Mouse (Mus musculus) cerebellum, adult 2 months (tissue): ENCODE results near the gene Mepe. TPM values are rescaled to one million over a fixed set of nuclear protein-coding genes. Genes with fewer than 3 reads are reported as not detected.

Experiments
- DNase-seq, 2 experiments: peaks; one replicate each; pipeline ENCODE4 v3.0.0; 2021
- H3K27ac ChIP-seq: fragments of 200-500 bp; 2 replicates; pipeline ENCODE4 v1.5.1; 2012; ENCODE audit warnings: low read length, control low read depth, inconsistent platforms; ENCODE audit not compliant: insufficient read depth
- H3K27me3 ChIP-seq: fragments of 200-500 bp; 2 replicates; pipeline ENCODE4 v1.6.1; 2012; ENCODE audit warnings: inconsistent platforms, mild to moderate bottlenecking, low read length, moderate library complexity; ENCODE audit not compliant: control insufficient read depth, insufficient read depth
- H3K4me1 ChIP-seq: fragments of 200-500 bp; 2 replicates; pipeline ENCODE4 v1.6.1; 2011; ENCODE audit warnings: low read length; ENCODE audit not compliant: control insufficient read depth, insufficient read depth
- H3K4me3 ChIP-seq: fragments of 200-500 bp; replicated peaks from 2 replicates; pipeline ENCODE3; 2011; ENCODE audit warnings: mild to moderate bottlenecking, low read depth, low read length, control low read depth; ENCODE audit not compliant: insufficient read depth
- CTCF ChIP-seq: fragments of 200-500 bp; IDR thresholded peaks from 2 replicates; pipeline ENCODE4 v1.5.1; 2011; ENCODE audit warnings: low read depth, mild to moderate bottlenecking, control low read depth, low read length, moderate library complexity, borderline replicate concordance; ENCODE audit not compliant: insufficient read depth
- POLR2A ChIP-seq: fragments of 200-500 bp; IDR thresholded peaks from 2 replicates; pipeline ENCODE4 v1.6.1; 2011; ENCODE audit warnings: low read length, control low read depth, borderline replicate concordance; ENCODE audit not compliant: insufficient read depth
- WGBS: fragments of 180-500 bp; shearing (Covaris S2); methylation state at CpG from one replicate; pipeline ENCODE4 v1.1.7; 2018; 5-methylcytosine and 5-hydroxymethylcytosine counted together
- polyA plus RNA-seq: library from polyadenylated mRNA; depleted of rRNA; stranded (reverse); fragments of >200 nt; gene quantifications from 2 replicates; pipeline ENCODE4 v1.2.3, GENCODE M21; 2012

Gene Mepe
- polyA plus RNA-seq, 1 experiment, result not detected

DNA sequence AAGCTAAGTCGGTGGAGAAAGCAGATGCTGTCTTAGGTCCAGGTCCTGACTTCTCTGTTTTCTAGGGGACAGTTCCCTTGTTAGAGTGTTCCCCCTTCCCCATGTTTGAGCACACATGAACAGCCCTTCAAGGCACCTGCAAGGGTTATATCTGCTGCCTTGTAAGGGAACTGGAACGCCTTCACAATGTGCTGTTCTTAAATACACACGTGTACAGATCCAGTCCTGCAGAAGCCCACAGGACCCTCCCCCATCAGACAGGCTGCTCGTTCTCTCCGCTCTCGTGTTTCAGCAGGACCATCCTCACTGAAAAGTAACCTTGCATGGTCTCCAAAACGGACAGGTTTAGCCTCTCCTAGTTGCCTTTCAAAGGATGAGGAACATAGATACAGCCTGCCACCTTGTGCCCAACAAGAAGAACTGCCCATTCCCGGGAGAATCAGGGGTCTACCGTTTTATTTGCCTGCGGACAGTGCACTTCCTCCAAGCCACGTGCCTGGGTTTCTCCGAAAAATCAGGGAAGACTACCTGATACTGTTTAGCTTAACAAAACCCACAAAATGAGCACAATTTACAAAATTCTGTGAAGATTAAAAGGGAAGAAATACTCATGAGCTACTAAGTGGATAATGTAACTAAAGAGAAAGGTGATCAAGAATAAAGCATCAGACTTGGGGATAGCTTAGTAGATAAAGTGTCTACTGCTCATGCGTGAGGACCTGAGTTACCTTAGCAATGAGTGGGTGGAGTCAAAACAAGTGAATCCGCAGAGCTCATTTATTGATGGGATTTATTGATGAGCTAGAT lies 14.8 kb downstream of the Mepe start:
- no peak overlapping the region for H3K27ac ChIP-seq
- 21% methylated on average over 14 of the region's 14 CpGs for WGBS
- no peaks in the 10 kb centered on the region for H3K27me3 ChIP-seq
- TF ChIP-seq POLR2A, result no peak
- TF ChIP-seq CTCF, result peak; percentile 68; the same call in 1 of the 2 replicates
- peak; percentile 7 to 12 for DNase-seq
- H3K4me3 ChIP-seq, result no peak overlapping the region
- no peaks in the 10 kb centered on the region for H3K4me1 ChIP-seq

GRCm38 (mm10) chr5:104340513-104340829 lies 15.3 kb downstream of the Mepe start:
- no peak overlapping the region for H3K4me3 ChIP-seq
- WGBS, result 87% methylated on average over 3 of the region's 4 CpGs
- no peaks in the 10 kb centered on the region for H3K27me3 ChIP-seq
- H3K4me1 ChIP-seq, result no peaks in the 10 kb centered on the region
- no peak for TF ChIP-seq CTCF
- no peak for TF ChIP-seq POLR2A
- no peak for DNase-seq
- no peak overlapping the region for H3K27ac ChIP-seq

GRCm38 (mm10) chr5:104342881-104343280 lies 17.8 kb downstream of the Mepe start:
- WGBS, result 19% methylated on average over 6 of the region's 6 CpGs
- Histone ChIP-seq H3K27me3 (no peaks in the 10 kb centered on the region), H3K4me1 (no peaks in the 10 kb centered on the region), H3K4me3 (no peak overlapping the region), H3K27ac (no peak overlapping the region)
- no peak for TF ChIP-seq POLR2A
- TF ChIP-seq CTCF, result no peak
- DNase-seq, result no peak

DNA sequence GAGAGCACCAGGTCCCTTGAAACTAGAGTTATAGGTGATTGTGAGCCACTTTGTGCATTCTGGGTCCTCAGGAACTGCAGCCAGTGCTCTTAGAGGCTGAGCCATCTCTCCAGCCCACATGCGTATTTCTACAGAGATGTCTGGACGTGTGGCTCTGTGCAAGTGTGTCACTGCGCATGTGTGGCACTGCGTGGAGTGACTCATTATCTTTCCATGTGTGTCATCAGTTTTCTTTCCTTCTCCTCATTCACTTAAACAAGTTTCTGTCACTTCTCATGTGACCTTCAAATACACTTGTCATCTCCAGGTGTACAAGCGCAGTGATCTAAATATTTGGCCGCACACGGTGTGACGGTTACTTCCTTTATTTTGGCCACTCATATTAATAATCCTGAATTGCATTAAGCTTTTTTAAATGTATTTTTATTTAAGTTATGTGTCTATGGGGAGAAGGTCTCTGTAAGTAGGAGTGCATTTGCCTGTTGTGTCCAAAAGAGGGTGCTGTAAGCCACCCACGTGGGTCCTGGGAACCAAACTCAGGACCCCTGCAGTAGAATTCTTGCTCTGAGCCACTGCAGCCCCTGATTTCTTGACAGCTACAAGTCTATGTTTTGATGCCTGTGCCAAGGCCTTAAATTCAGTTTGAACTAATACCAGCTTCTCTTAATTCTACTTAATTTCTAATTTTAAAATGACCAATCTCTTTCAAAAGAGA lies 19.6 kb downstream of the Mepe start:
- Histone ChIP-seq H3K27me3 (no peaks in the 10 kb centered on the region), H3K4me3 (no peak overlapping the region), H3K4me1 (no peaks in the 10 kb centered on the region), H3K27ac (no peak overlapping the region)
- WGBS, result 73% methylated on average over 9 of the region's 9 CpGs
- DNase-seq, result no peak
- TF ChIP-seq CTCF (peak; percentile 24; the same call in 1 of the 2 replicates), POLR2A (no peak)

- Histone ChIP-seq H3K4me1 (no peaks in the 10 kb centered on the region), H3K27me3 (no peaks in the 10 kb centered on the region), H3K4me3 (no peak overlapping the region), H3K27ac (no peak overlapping the region)
- 72% methylated on average over 6 of the region's 6 CpGs for WGBS
- no peak for DNase-seq
- TF ChIP-seq CTCF (no peak), POLR2A (no peak)
These were observed 20.1 kb downstream of the Mepe start for GRCm38 (mm10) chr5:104345241-104345630.

DNA sequence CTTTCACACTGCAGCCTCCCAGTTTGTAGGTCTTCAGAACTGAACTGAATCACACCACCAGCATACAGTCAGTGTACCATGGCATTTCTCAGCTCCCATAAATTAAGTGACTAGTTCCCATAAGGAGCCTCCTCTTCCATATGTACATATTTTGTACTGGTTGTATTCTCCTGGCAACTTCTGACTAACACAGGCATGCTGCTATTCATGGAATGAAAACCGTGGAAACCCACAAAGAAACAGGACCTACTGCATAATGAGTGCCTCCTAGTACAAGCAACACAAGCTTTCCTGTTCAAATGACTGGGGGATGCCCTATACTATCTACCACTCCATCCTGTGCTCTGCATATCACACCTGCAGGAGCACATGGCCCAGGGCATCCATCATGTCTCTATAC lies 25.9 kb downstream of the Mepe start:
- no peaks in the 10 kb centered on the region for H3K27me3 ChIP-seq
- H3K4me3 ChIP-seq, result no peak overlapping the region
- H3K4me1 ChIP-seq, result no peaks in the 10 kb centered on the region
- TF ChIP-seq CTCF (no peak), POLR2A (no peak)
- H3K27ac ChIP-seq, result no peak overlapping the region
- no peak for DNase-seq
- WGBS, result 49% methylated on average over 1 of the region's 1 CpGs

- Histone ChIP-seq H3K27me3 (no peaks in the 10 kb centered on the region), H3K4me1 (no peaks in the 10 kb centered on the region), H3K4me3 (no peak overlapping the region), H3K27ac (no peak overlapping the region)
- 68% methylated on average over 5 of the region's 5 CpGs for WGBS
- DNase-seq, result no peak
- TF ChIP-seq CTCF (no peak), POLR2A (no peak)
These were observed 26.7 kb downstream of the Mepe start for GRCm38 (mm10) chr5:104351874-104352273.

DNA sequence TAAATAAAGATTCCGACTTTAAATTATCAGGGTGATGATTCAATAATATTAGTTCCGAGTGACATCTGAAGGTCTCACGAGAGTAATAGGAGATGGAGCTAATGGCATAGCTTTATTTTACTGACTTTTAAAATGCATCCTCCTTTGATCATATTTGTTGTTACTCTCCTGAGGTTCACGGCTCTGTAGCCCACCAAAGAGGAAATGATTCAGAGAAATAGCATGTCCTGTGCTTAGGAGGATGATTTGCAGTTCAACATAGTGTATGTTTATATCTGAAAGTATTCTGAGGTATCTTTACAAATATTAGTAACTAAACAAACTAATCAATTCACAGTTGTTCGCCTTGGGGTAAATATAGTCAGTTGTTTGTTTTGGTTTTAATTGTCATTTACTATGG lies 32.4 kb downstream of the Mepe start:
- DNase-seq, result no peak
- no peak overlapping the region for H3K27ac ChIP-seq
- H3K4me3 ChIP-seq, result no peak overlapping the region
- 90% methylated on average over 5 of the region's 5 CpGs for WGBS
- H3K4me1 ChIP-seq, result no peaks in the 10 kb centered on the region
- no peaks in the 10 kb centered on the region for H3K27me3 ChIP-seq
- no peak for TF ChIP-seq POLR2A
- TF ChIP-seq CTCF, result no peak
